Mouse (Mus musculus) megakaryocyte, adult 5-6 weeks (primary cell): Measurements from ENCODE around the gene Olfr628. TPM values are rescaled to one million over a fixed set of nuclear protein-coding genes. Genes with fewer than 3 reads are reported as not detected.
A peak's percentile ranks its signal among the peaks of the same experiment; 100 is the strongest.
"Not testable (repeated sequence)": the region's sequence is repeated elsewhere in the genome, so short reads cannot be mapped to it uniquely, and the experiment has no call there.

Source experiments
- ATAC-seq: 2 replicates; pipeline ENCODE4 v1.8.0; 2016; ENCODE audit warnings: mild to moderate bottlenecking, inconsistent platforms; ENCODE audit not compliant: poor library complexity, severe bottlenecking
- total RNA-seq, 2 experiments: library from RNA; stranded (forward) in 1 of 2; stranded (reverse) in 1 of 2; fragments of 153-499, 151-499 nt in 1 of 2; fragments of 221-1000, 200-1000 nt in 1 of 2; gene quantifications; 2 replicates each; pipeline versions ENCODE4 v1.2.3 to v1.2.4; 2015 to 2017

Gene Olfr628
- total RNA-seq (2015) = not detected in 2 replicates
- not detected in 2 replicates for total RNA-seq (2017)

- ATAC-seq = no peak
These were observed at the start of gene Olfr628 for GRCm38 (mm10) chr7:103730074-103730473. Gene Olfr628, plus strand, starts transcription at chr7:103730374.

DNA sequence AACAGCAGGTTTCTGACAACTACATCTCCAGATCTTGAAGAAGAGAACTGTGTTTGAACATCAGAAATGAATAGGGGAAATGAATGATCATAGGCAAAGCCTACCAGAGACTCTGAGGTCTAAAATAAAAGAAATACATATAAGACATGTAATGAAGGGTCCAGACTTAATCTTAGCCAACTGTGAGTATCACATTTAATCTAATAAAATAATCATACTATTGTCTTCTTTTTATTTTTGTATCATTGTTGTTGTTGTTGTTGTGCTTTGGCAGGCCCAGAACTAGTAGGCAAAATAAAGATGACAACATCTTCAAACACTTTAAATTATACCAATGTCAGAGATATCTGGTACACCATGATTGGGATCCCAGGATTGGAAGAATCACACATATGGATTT lies 47.8 kb upstream of the Olfr628 start, which contains the start of gene Olfr625-ps1:
Gene Olfr625-ps1, plus strand, starts transcription at position 301 of the 400 bp plus-strand sequence.
- no peak for ATAC-seq

DNA sequence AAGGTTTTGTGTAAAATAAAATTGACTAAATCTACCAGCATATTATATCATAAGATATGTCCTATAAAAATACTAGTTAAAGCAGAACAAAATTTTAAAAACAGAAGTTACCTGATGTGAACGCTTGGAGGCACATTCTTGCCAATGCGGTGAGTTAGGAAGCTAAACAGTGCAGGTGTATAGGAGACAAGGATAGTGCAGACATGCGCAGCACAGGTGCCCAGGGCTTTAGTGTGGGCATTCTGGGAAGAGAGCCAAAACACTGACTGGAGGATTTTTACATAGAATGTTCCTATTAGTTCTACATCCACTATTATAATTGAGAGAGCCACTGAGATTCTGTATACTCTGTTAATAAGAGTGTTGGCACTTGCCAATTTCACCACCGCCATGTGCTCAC lies 30.7 kb upstream of the Olfr628 start:
- ATAC-seq = no peak

DNA sequence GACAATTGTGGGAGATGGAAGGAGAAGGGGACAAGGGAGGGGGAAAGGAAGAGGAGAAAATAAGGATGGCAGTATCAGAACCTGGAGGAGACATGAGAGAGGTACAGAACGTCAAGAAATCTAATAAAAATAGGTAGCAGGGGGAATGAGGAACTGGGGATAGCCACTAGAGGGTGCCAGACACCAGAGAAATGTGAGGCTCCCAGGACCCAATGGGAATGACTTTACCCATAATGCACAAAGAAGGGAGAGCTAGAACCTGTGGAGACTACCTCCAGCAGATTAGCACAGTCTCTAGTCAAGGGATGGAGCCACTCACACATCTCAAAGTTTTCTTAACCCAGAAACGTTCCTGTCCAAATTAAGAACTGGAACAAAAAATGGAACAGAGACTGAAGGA lies 18.1 kb upstream of the Olfr628 start:
- peak; percentile 45 for ATAC-seq

DNA sequence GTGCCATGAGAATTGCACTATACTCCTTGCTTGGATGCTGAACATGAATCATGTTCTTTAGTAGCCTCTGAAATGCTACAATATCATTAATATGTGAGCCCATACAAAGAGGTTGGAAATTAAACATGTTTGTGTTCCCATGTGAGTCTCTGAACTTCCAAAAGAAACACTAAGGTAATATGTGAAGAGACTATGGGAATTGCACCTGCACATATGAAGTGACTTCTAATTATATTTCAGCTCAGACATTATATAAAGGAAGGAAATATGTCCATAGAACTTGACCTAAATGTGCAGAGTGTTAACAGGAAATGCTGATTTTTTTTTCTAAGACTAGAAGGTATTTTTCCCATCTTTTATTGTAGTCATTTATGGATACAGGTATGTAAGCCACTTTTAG lies 15.8 kb upstream of the Olfr628 start, which contains the start of gene Olfr243:
Gene Olfr243, plus strand, starts transcription at position 301 of the 400 bp plus-strand sequence.
- no peak for ATAC-seq

DNA sequence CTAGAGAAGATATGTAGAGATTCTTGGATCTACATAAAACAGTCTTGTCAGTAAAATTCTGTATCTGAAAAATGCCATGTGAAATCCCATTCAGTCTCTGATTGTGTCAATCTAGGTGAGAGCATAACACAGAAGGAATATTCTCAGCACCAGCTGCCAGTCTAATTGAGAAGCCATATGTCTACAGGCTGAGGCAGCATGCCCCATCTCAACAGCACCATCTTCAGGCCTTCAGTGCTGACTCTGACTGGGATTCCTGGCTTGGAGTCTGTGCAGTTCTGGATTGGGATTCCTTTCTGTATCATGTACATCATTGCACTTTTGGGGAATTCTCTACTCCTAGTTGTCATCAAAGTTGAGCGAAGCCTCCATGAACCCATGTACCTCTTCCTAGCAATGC lies 13.8 kb upstream of the Olfr628 start:
- ATAC-seq = not testable (repeated sequence)

DNA sequence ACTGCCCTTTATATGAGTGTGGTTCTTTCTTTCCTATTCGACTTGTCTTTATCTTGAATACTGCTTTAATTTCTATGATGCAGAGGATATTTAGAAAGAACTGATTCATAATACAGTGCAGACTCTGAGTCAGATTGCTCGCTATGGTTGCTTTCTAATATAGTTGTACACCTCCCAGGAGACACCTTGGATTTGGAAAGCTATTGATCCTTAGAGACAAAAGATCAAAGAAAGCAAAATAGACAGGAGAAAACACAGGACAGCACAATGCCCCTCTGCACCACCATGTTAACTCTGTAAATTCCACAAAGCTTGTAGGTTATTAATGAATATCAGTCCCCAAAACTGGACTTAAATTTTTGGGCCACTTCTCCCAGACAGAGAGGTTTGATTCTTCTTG lies 14.7 kb downstream of the Olfr628 start, which contains the start of gene Olfr629:
Gene Olfr629, minus strand, starts transcription at position 101 of the 400 bp plus-strand sequence.
- ATAC-seq = no peak

GRCm38 (mm10) chr7:103757233-103757632 lies 27.1 kb downstream of the Olfr628 start, which contains the start of gene Olfr630:
Gene Olfr630, minus strand, starts transcription at chr7:103757333.
- ATAC-seq = no peak

- not testable (repeated sequence) for ATAC-seq
These were observed 32.0 kb downstream of the Olfr628 start for GRCm38 (mm10) chr7:103762212-103762611.

GRCm38 (mm10) chr7:103767687-103768086 lies 37.5 kb downstream of the Olfr628 start:
- peak; percentile 27; the same call in 1 of the 2 replicates for ATAC-seq

- ATAC-seq = no peak
These were observed 41.3 kb downstream of the Olfr628 start, which contains the start of gene Olfr69 for GRCm38 (mm10) chr7:103771494-103771893. Gene Olfr69, minus strand, starts transcription at chr7:103771594.

DNA sequence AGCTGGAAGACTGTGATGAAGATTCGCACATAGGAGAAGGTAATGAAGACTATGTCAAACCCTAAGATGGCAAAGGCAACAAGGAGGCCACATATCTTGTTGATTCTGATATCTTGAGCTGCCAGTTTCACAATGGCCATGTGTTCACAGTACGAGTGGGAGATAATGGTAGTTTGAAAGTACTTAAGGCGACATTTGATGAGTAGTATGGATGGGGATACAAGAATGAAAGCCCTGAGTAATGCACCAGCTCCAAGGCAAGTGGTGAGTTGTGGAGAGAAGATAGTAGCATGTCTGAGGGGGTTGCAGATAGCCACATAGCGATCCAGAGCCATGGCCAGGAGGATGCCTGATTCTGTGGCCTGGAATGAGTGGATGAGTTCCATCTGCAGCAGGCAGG lies 47.5 kb downstream of the Olfr628 start:
- ATAC-seq = not testable (repeated sequence)

- ATAC-seq = no peak
These were observed 49.4 kb downstream of the Olfr628 start, which contains the start of gene Olfr68 for GRCm38 (mm10) chr7:103779598-103779997. Gene Olfr68, minus strand, starts transcription at chr7:103779698.

Other genes with a start within 250 kb of the Olfr628 start
Only the 30 nearest of the 33 such genes appear.
- not detected in 2 replicates for gene Olfr611, start 209.5 kb upstream of the Olfr628 start, total RNA-seq (2015)
- gene Olfr611, start 209.5 kb upstream of the Olfr628 start, total RNA-seq (2017) = not detected in 2 replicates
- gene Olfr612, start 187.7 kb upstream of the Olfr628 start, total RNA-seq (2015) = not detected in 2 replicates
- gene Olfr612, start 187.7 kb upstream of the Olfr628 start, total RNA-seq (2017) = not detected in 2 replicates
- not detected in 2 replicates for gene Olfr613, start 182.3 kb upstream of the Olfr628 start, total RNA-seq (2015)
- gene Olfr613, start 182.3 kb upstream of the Olfr628 start, total RNA-seq (2017) = not detected in 2 replicates
- gene Olfr615, start 174.3 kb upstream of the Olfr628 start, total RNA-seq (2015) = not detected in 2 replicates
- gene Olfr615, start 174.3 kb upstream of the Olfr628 start, total RNA-seq (2017) = not detected in 2 replicates
- gene Olfr616, start 161.2 kb upstream of the Olfr628 start, total RNA-seq (2015) = not detected in 2 replicates
- not detected in 2 replicates for gene Olfr616, start 161.2 kb upstream of the Olfr628 start, total RNA-seq (2017)
- not detected in 2 replicates for gene Olfr617, start 157.3 kb upstream of the Olfr628 start, total RNA-seq (2015)
- gene Olfr617, start 157.3 kb upstream of the Olfr628 start, total RNA-seq (2017) = not detected in 2 replicates
- not detected in 2 replicates for gene Olfr618, start 140.3 kb upstream of the Olfr628 start, total RNA-seq (2015)
- gene Olfr618, start 140.3 kb upstream of the Olfr628 start, total RNA-seq (2017) = not detected in 2 replicates
- not detected in 2 replicates for gene Olfr619, start 129.8 kb upstream of the Olfr628 start, total RNA-seq (2015)
- gene Olfr619, start 129.8 kb upstream of the Olfr628 start, total RNA-seq (2017) = not detected in 2 replicates
- gene Olfr620, start 117.8 kb upstream of the Olfr628 start, total RNA-seq (2015) = not detected in 2 replicates
- not detected in 2 replicates for gene Olfr620, start 117.8 kb upstream of the Olfr628 start, total RNA-seq (2017)
- gene Olfr622, start 87.7 kb upstream of the Olfr628 start, total RNA-seq (2015) = not detected in 2 replicates
- gene Olfr622, start 87.7 kb upstream of the Olfr628 start, total RNA-seq (2017) = not detected in 2 replicates
- not detected in 2 replicates for gene Olfr623, start 66.7 kb upstream of the Olfr628 start, total RNA-seq (2015)
- not detected in 2 replicates for gene Olfr623, start 66.7 kb upstream of the Olfr628 start, total RNA-seq (2017)
- gene Olfr624, start 59.2 kb upstream of the Olfr628 start, total RNA-seq (2015) = 0.05 TPM in 1 of 2 replicates, not detected in the other
- 0.15 TPM in 1 of 2 replicates, not detected in the other for gene Olfr624, start 59.2 kb upstream of the Olfr628 start, total RNA-seq (2017)
- gene Olfr625-ps1, start 47.7 kb upstream of the Olfr628 start, total RNA-seq (2015) = not detected in 2 replicates
- gene Olfr625-ps1, start 47.7 kb upstream of the Olfr628 start, total RNA-seq (2017) = not detected in 2 replicates
- not detected in 2 replicates for gene Olfr243, start 15.7 kb upstream of the Olfr628 start, total RNA-seq (2015)
- not detected in 2 replicates for gene Olfr243, start 15.7 kb upstream of the Olfr628 start, total RNA-seq (2017)
- gene Olfr629, start 14.6 kb downstream of the Olfr628 start, total RNA-seq (2015) = not detected in 2 replicates
- gene Olfr629, start 14.6 kb downstream of the Olfr628 start, total RNA-seq (2017) = not detected in 2 replicates
- gene Olfr630, start 27.0 kb downstream of the Olfr628 start, total RNA-seq (2015) = not detected in 2 replicates
- gene Olfr630, start 27.0 kb downstream of the Olfr628 start, total RNA-seq (2017) = not detected in 2 replicates
- gene Olfr69, start 41.2 kb downstream of the Olfr628 start, total RNA-seq (2015) = not detected in 2 replicates
- gene Olfr69, start 41.2 kb downstream of the Olfr628 start, total RNA-seq (2017) = not detected in 2 replicates
- not detected in 2 replicates for gene Olfr68, start 49.3 kb downstream of the Olfr628 start, total RNA-seq (2015)
- not detected in 2 replicates for gene Olfr68, start 49.3 kb downstream of the Olfr628 start, total RNA-seq (2017)
- gene Olfr67, start 61.4 kb downstream of the Olfr628 start, total RNA-seq (2015) = not detected in 2 replicates
- gene Olfr67, start 61.4 kb downstream of the Olfr628 start, total RNA-seq (2017) = not detected in 2 replicates
- gene Hbb-bt, start 83.6 kb downstream of the Olfr628 start, total RNA-seq (2015) = 43.0 and 130 TPM in 2 replicates
- gene Hbb-bt, start 83.6 kb downstream of the Olfr628 start, total RNA-seq (2017) = 14.3 and 23.0 TPM in 2 replicates
- 106 and 274 TPM in 2 replicates for gene Hbb-bs, start 97.7 kb downstream of the Olfr628 start, total RNA-seq (2015)
- gene Hbb-bs, start 97.7 kb downstream of the Olfr628 start, total RNA-seq (2017) = 71.1 and 121 TPM in 2 replicates
- gene Hbb-bh2, start 110.1 kb downstream of the Olfr628 start, total RNA-seq (2015) = not detected in 2 replicates
- not detected in 2 replicates for gene Hbb-bh2, start 110.1 kb downstream of the Olfr628 start, total RNA-seq (2017)
- gene Hbb-bh1, start 112.8 kb downstream of the Olfr628 start, total RNA-seq (2015) = not detected in 2 replicates
- not detected in 2 replicates for gene Hbb-bh1, start 112.8 kb downstream of the Olfr628 start, total RNA-seq (2017)
- not detected in 2 replicates for gene Hbb-y, start 122.8 kb downstream of the Olfr628 start, total RNA-seq (2015)
- not detected in 2 replicates for gene Hbb-y, start 122.8 kb downstream of the Olfr628 start, total RNA-seq (2017)
- not detected in 2 replicates for gene Olfr66, start 155.9 kb downstream of the Olfr628 start, total RNA-seq (2015)
- not detected in 2 replicates for gene Olfr66, start 155.9 kb downstream of the Olfr628 start, total RNA-seq (2017)
- not detected in 2 replicates for gene Olfr64, start 164.1 kb downstream of the Olfr628 start, total RNA-seq (2015)
- not detected in 2 replicates for gene Olfr64, start 164.1 kb downstream of the Olfr628 start, total RNA-seq (2017)
- not detected in 2 replicates for gene Olfr65, start 173.1 kb downstream of the Olfr628 start, total RNA-seq (2015)
- not detected in 2 replicates for gene Olfr65, start 173.1 kb downstream of the Olfr628 start, total RNA-seq (2017)
- gene Olfr631, start 198.5 kb downstream of the Olfr628 start, total RNA-seq (2015) = not detected in 2 replicates
- gene Olfr631, start 198.5 kb downstream of the Olfr628 start, total RNA-seq (2017) = not detected in 2 replicates
- not detected in 2 replicates for gene Olfr632, start 204.0 kb downstream of the Olfr628 start, total RNA-seq (2015)
- not detected in 2 replicates for gene Olfr632, start 204.0 kb downstream of the Olfr628 start, total RNA-seq (2017)
- gene Olfr633, start 214.1 kb downstream of the Olfr628 start, total RNA-seq (2015) = not detected in 2 replicates
- gene Olfr633, start 214.1 kb downstream of the Olfr628 start, total RNA-seq (2017) = not detected in 2 replicates